Mouse (Mus musculus) kidney, embryonic 16.5 days (tissue): ENCODE results near the gene Fbxw28. TPM values are rescaled to one million over a fixed set of nuclear protein-coding genes. Genes with fewer than 3 reads are reported as not detected.
"Not testable (repeated sequence)": the region's sequence is repeated elsewhere in the genome, so short reads cannot be mapped to it uniquely, and the experiment has no call there.

ENCODE experiments used
- ATAC-seq: fragments of 200-750 bp; cut with Nextera tagmentation; 2 replicates; pipeline ENCODE4 v1.8.0; 2017; ENCODE audit warnings: moderate TSS enrichment; ENCODE audit not compliant: low FRiP score, low TSS enrichment
- H3K27ac ChIP-seq: fragments of 300-500 bp; sonication (generic); 2 replicates; pipeline ENCODE4 v1.5.1; 2014; ENCODE audit warnings: low read length
- H3K27me3 ChIP-seq: fragments of 300-500 bp; sonication (generic); 2 replicates; pipeline ENCODE4 v1.6.1; 2014; ENCODE audit warnings: low read length, control low read depth, mixed read lengths; ENCODE audit not compliant: insufficient read depth
- H3K36me3 ChIP-seq: fragments of 300-500 bp; sonication (generic); 2 replicates; pipeline ENCODE4 v1.6.1; 2014; ENCODE audit warnings: low read length, control low read depth, mixed read lengths; ENCODE audit not compliant: insufficient read depth
- H3K4me1 ChIP-seq: fragments of 300-500 bp; sonication (generic); 2 replicates; pipeline ENCODE4 v1.6.1; 2014; ENCODE audit warnings: low read length, control low read depth, mixed read lengths; ENCODE audit not compliant: insufficient read depth
- H3K4me2 ChIP-seq: fragments of 300-500 bp; sonication (generic); replicated peaks from 2 replicates; pipeline ENCODE4 v1.6.1; 2014; ENCODE audit warnings: low read depth, low read length
- H3K4me3 ChIP-seq: fragments of 300-500 bp; sonication (generic); 2 replicates; pipeline ENCODE4 v1.5.1; 2014; ENCODE audit warnings: mild to moderate bottlenecking, low read length
- H3K9ac ChIP-seq: fragments of 300-500 bp; sonication (generic); replicated peaks from 2 replicates; pipeline ENCODE4 v1.6.1; 2014; ENCODE audit warnings: low read length
- H3K9me3 ChIP-seq: fragments of 300-500 bp; sonication (generic); 2 replicates; pipeline ENCODE4 v1.6.1; 2016; ENCODE audit warnings: low read length, control low read depth
- WGBS: fragments of 180-500 bp; shearing (Covaris S2); extraction: QIAGEN DNeasy Blood & Tissue Kit; methylation state at CpG from one replicate; pipeline ENCODE4 v1.1.7; 2014; 5-methylcytosine and 5-hydroxymethylcytosine counted together
- polyA plus RNA-seq: library from polyadenylated mRNA; unstranded; fragments of >200 nt; fragmentation: Nextera tagmentation; extraction: Ambion mirVana; gene quantifications from 2 replicates; pipeline ENCODE4 v1.2.1, GENCODE M21; 2015

Gene Fbxw28
- not detected in 2 replicates for polyA plus RNA-seq

DNA sequence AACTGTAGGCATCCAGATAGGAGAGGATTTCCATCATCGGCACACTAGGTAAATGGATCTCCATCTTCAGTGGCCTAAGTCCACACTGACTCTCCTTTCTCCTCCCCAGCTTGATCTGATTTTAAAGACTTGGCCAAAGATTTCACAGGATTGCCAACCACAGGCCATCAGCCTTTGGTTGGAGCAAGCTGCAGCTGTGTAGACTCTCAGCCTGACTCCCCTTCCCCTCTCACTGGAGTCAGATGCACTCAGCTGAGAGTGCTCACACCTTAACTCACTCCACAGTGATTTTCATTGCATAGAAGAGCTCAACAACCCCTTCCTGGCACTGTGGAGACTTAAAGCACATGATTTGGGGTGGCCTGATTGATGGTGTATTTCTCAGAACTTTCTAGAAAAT, at the start of gene Fbxw28:
Gene Fbxw28, minus strand, starts transcription at position 101 of the 400 bp plus-strand sequence.
- not testable (repeated sequence) for H3K27ac ChIP-seq, H3K9ac ChIP-seq, ATAC-seq, H3K4me3 ChIP-seq, H3K4me1 ChIP-seq, H3K9me3 ChIP-seq, H3K36me3 ChIP-seq, H3K4me2 ChIP-seq, H3K27me3 ChIP-seq
- no CpG with 5 or more reads among the region's 1 CpGs for WGBS

DNA sequence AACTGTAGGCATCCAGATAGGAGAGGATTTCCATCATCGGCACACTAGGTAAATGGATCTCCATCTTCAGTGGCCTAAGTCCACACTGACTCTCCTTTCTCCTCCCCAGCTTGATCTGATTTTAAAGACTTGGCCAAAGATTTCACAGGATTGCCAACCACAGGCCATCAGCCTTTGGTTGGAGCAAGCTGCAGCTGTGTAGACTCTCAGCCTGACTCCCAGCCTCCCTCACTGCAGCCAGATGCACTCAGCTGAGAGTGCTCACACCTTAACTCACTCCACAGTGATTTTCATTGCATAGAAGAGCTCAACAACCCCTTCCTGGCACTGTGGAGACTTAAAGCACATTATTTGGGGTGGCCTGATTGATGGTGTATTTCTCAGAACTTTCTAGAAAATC, 51.9 kb downstream of the Fbxw28 start, which contains the start of gene Fbxw14:
Gene Fbxw14, minus strand, starts transcription at position 101 of the 400 bp plus-strand sequence.
- not testable (repeated sequence) for H3K9ac ChIP-seq, ATAC-seq, H3K9me3 ChIP-seq, H3K27ac ChIP-seq, H3K27me3 ChIP-seq, H3K4me2 ChIP-seq, H3K36me3 ChIP-seq, H3K4me1 ChIP-seq, H3K4me3 ChIP-seq
- WGBS = no CpG with 5 or more reads among the region's 1 CpGs

Other genes starting within 250 kb of the Fbxw28 start
- gene Plxnb1, start 244.3 kb downstream of the Fbxw28 start, polyA plus RNA-seq = 18.9 and 19.8 TPM in 2 replicates
- not detected in 2 replicates for gene Fbxw21, start 177.6 kb downstream of the Fbxw28 start, polyA plus RNA-seq
- not detected in 2 replicates for gene Fbxw13, start 143.7 kb downstream of the Fbxw28 start, polyA plus RNA-seq
- not detected in 2 replicates for gene Fbxw20, start 104.9 kb downstream of the Fbxw28 start, polyA plus RNA-seq
- gene Fbxw14, start 52.0 kb downstream of the Fbxw28 start, polyA plus RNA-seq = not detected in 2 replicates
- gene Fbxw22, start 64.6 kb upstream of the Fbxw28 start, polyA plus RNA-seq = not detected in 2 replicates
- not detected in 2 replicates for gene Fbxw16, start 109.5 kb upstream of the Fbxw28 start, polyA plus RNA-seq
- gene Fbxw19, start 156.2 kb upstream of the Fbxw28 start, polyA plus RNA-seq = not detected in 2 replicates
- 0.89 and 1.1 TPM in 2 replicates for gene Fbxw15, start 228.6 kb upstream of the Fbxw28 start, polyA plus RNA-seq